Mouse (Mus musculus) CD4-positive, CD25-positive, alpha-beta regulatory T cell, adult 4 months (primary cell): ENCODE data around the gene Pipox. TPM values are rescaled to one million over a fixed set of nuclear protein-coding genes. Genes with fewer than 3 reads are reported as not detected.

Source experiments
- ATAC-seq: one replicate; pipeline ENCODE4 v1.8.0; 2017
- polyA plus RNA-seq, 2 experiments: library from polyadenylated mRNA; unstranded; fragments of 100-300 nt; shearing (Covaris generic); gene quantifications; one replicate each; pipeline ENCODE4 v1.2.1; 2017

The Pipox gene
- polyA plus RNA-seq, 2 experiments from 2014 or later: 0.19 to 2.2 TPM

GRCm38 (mm10) chr11:77875847-77876759, 17.8 kb downstream of the Pipox start:
- ATAC-seq: no peak

- no peak for ATAC-seq
These were observed 18.6 kb downstream of the Pipox start for GRCm38 (mm10) chr11:77875269-77875668.

- ATAC-seq: no peak
These were observed 19.1 kb downstream of the Pipox start for GRCm38 (mm10) chr11:77874685-77875231.

- ATAC-seq: no peak
These were observed 20.8 kb downstream of the Pipox start for GRCm38 (mm10) chr11:77873116-77873515.

- ATAC-seq: no peak
These were observed 21.2 kb downstream of the Pipox start for GRCm38 (mm10) chr11:77872685-77873084.

- no peak for ATAC-seq
These were observed 21.7 kb downstream of the Pipox start for GRCm38 (mm10) chr11:77872236-77872635.

GRCm38 (mm10) chr11:77871436-77871835, 22.5 kb downstream of the Pipox start:
- no peak for ATAC-seq

GRCm38 (mm10) chr11:77867419-77868083, 26.3 kb downstream of the Pipox start:
- no peak for ATAC-seq

GRCm38 (mm10) chr11:77864771-77865170, 29.1 kb downstream of the Pipox start:
- no peak for ATAC-seq

GRCm38 (mm10) chr11:77862887-77863286, 31.0 kb downstream of the Pipox start:
- no peak for ATAC-seq

- no peak for ATAC-seq
These were observed 32.9 kb downstream of the Pipox start for GRCm38 (mm10) chr11:77860947-77861346.

GRCm38 (mm10) chr11:77858589-77858988, 35.3 kb downstream of the Pipox start:
- no peak for ATAC-seq

- ATAC-seq: no peak
These were observed 36.8 kb downstream of the Pipox start for GRCm38 (mm10) chr11:77857089-77857488.

GRCm38 (mm10) chr11:77855396-77855795, 38.5 kb downstream of the Pipox start:
- ATAC-seq: no peak

GRCm38 (mm10) chr11:77854641-77855040, 39.3 kb downstream of the Pipox start:
- ATAC-seq: no peak

GRCm38 (mm10) chr11:77852941-77853668, 40.8 kb downstream of the Pipox start:
- ATAC-seq: no peak

- no peak for ATAC-seq
These were observed 41.7 kb downstream of the Pipox start for GRCm38 (mm10) chr11:77852195-77852594.

GRCm38 (mm10) chr11:77851483-77852010, 42.3 kb downstream of the Pipox start:
- no peak for ATAC-seq

- no peak for ATAC-seq
These were observed 43.3 kb downstream of the Pipox start for GRCm38 (mm10) chr11:77850401-77851244.

- ATAC-seq: no peak
These were observed 44.7 kb downstream of the Pipox start for GRCm38 (mm10) chr11:77849151-77849550.

- no peak for ATAC-seq
These were observed 45.8 kb downstream of the Pipox start for GRCm38 (mm10) chr11:77848131-77848530.
